Mouse (Mus musculus) G1E (cell line): Measurements from ENCODE around the gene Fdx1l.

Experiments
- CTCF ChIP-seq: IDR thresholded peaks from 2 replicates; pipeline ENCODE4 v1.5.1; 2012; ENCODE audit warnings: low read depth, low read length, inconsistent platforms, mixed read lengths
- GATA1 ChIP-seq: IDR thresholded peaks from 2 replicates; pipeline ENCODE4 v1.6.1; 2012; ENCODE audit warnings: borderline replicate concordance, low read length, inconsistent platforms, mixed read lengths
- POLR2AphosphoS5 ChIP-seq: IDR thresholded peaks from 2 replicates; pipeline ENCODE4 v1.6.1; 2012; ENCODE audit warnings: low read depth, low read length, inconsistent platforms; ENCODE audit not compliant: insufficient replicate concordance
- TAL1 ChIP-seq: conservative IDR thresholded peaks from 2 replicates; pipeline ENCODE4 v1.6.1; 2012; ENCODE audit warnings: low read depth, low read length, inconsistent platforms, mixed read lengths

DNA sequence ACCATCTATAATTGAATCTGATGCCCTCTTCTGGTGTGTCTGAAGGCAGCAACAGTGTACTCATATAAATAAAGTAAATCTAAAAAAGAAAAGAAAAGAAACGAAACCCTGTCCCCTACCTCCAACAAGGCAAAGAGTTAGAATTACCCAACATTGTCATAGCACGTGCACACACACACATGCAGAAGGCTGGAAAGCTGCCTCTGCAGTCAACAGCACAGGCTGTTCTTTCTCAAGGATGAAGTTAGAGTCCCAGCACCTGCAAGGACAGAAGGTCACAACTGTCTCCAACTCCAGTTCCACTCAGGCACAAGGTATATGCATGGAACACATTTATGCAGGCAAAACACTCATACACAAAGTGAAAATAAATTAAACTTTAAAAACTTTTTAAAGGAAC, 28.7 kb upstream of the Fdx1l start:
- no peak for TF ChIP-seq CTCF
- no peak for TF ChIP-seq TAL1
- no peak for TF ChIP-seq POLR2AphosphoS5
- TF ChIP-seq GATA1, result no peak
